Mouse (Mus musculus): ENCODE measurements at regions not wholly inside any gene's neighbourhood (a gene's known extent, or its start where the extent isn't known, plus 50 kb on each side); places are given as distances from the start of the nearest gene placed in this dataset.

DNA sequence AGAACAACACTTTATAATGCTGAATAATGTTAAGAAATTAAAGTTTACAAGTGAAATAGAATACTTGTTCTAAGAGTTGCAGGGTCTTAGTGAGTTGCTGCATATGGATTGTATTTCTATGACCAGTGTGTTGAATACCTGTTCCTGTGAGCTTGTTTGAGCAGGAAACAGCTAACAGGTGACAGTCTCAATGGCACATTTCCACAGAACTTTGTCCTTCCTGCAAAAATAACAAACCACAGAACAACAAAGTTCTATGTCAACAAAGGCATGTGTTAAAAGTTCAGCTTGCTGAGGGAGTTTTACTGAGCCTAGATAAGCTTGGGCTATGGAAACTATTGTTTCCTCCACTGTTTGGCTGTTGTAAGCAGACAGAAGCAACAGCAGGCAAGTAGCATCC is 500.0 kb upstream of the Arpp21 start:
- TF ChIP-seq CTCF (conservative IDR thresholded peaks at IDR 0.05; ENCODE audit: low read length) (no peak), NANOG (IDR thresholded peaks at IDR 0.05; ENCODE audit: borderline replicate concordance, low read length) (no peak), POU5F1 (IDR thresholded peaks at IDR 0.05; ENCODE audit: borderline replicate concordance, low read length) (no peak)

Measured in E14TG2a.4 (cell line).